Mouse (Mus musculus): ENCODE results near the gene Ripor2. TPM values are rescaled to one million over a fixed set of nuclear protein-coding genes. Genes with fewer than 3 reads are reported as not detected.

Gene Ripor2
- polyA plus RNA-seq, 1 experiment, result 41.4 TPM

DNA sequence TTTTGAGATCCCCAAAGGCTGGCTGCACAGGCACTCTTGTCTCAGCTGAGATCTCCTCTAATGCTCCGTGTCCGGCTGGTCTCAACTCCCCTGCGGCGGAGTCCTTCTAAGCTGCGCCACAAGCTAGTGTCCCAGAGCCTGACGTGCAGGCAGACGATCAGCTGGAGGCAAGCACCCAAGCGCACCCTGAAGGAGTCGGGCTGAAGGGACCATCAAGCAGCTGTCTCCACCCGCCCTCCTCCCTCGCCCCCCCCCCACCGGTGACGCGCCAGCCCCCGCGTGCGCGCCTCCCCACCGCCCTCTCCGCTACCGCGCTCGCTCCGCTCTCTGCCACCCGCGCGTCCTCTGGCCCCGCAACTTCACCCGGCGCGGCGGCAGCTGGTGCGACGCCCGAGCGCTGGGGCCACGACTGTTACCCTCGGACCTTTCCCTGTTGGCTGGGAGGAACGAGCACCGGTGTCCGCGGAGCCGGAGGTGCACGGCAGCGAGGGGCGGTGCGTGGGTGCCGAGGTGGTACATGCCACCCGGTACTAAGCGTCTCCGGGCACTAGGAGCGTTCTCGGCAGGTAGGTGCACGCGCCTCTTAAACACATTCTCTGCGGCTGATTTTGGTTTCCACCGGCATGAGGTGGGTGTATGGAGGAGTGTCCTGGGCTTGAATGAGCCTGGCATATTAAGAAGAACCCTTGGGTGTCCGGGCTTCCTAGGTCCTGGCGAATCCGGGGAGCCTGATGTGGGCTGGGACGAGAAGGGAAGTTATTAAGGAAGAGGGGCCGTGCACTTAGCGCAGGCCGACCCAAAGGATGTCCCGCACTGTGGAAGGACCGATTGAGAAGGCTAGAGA lies 56.6 kb downstream of the Ripor2 start:
- H3K4me1 ChIP-seq (ENCODE audit: control insufficient read depth, insufficient read depth, low read length), result peaks cover 19% of the 10 kb centered on the region
- H3K4me3 ChIP-seq (replicated peaks; ENCODE audit: control insufficient read depth, low read depth, low read length), result peak overlapping the region; percentile 71
- peak overlapping the region; percentile 91 for H3K27ac ChIP-seq (ENCODE audit: control insufficient read depth, insufficient read depth, low read depth, low read length, poor library complexity)
- under 1% methylated on average over 60 of the region's 66 CpGs for WGBS
- TF ChIP-seq POLR2A (IDR thresholded peaks at IDR 0.05; ENCODE audit: borderline replicate concordance, control insufficient read depth, low read depth, low read length) (peak; percentile 54; the same call in 1 of the 2 replicates), CTCF (IDR thresholded peaks at IDR 0.05; ENCODE audit: control insufficient read depth, insufficient read depth, low read length) (no peak)

DNA sequence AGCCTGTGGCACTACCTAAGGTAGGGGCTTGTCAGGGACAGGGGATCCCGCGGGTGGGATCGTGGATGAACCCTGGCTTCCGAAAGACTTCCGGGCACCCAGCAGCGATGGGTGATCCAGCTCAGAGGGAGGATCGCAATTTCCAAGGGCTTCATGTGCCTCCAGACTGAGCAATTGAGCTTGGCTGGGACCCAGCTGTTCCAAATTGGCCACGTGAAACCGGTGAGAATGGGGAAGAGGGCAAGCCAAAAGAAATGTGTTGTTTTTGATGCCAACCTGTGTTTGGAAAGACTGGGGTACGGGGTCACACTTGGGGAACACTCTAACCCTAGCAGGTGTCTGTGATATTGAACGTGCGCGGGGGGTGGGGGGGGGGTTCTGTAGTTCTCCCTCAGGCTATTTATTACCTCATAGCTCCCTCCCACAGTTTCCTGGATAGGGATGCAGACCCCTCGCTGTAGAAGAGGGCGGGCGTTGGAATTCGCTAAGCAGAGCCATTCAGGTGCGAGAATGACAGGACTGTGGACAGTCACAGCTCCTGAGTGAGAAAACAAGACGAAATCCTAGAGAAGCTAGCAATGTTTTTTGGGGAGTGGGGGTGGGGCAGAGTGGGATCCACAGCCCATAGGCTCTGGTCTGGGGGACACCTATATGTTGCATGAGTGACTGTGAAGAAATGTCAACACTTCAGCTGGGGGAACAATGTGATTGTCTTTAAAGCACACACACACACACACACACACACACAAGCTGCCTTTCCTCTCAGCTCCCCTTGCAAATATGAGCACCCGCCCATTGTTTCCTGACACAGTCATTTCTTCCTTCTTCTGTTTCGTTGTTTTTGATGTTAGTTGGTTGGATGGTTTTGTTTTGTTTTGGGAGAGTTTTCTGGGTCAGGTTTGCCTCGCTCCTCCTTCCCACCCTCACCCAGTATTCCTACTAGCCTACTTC lies 57.5 kb downstream of the Ripor2 start:
- peak overlapping the region; percentile 91 for H3K27ac ChIP-seq (ENCODE audit: control insufficient read depth, insufficient read depth, low read depth, low read length, poor library complexity)
- TF ChIP-seq CTCF (IDR thresholded peaks at IDR 0.05; ENCODE audit: control insufficient read depth, insufficient read depth, low read length), result no peak
- no peak for TF ChIP-seq POLR2A (IDR thresholded peaks at IDR 0.05; ENCODE audit: borderline replicate concordance, control insufficient read depth, low read depth, low read length)

DNA sequence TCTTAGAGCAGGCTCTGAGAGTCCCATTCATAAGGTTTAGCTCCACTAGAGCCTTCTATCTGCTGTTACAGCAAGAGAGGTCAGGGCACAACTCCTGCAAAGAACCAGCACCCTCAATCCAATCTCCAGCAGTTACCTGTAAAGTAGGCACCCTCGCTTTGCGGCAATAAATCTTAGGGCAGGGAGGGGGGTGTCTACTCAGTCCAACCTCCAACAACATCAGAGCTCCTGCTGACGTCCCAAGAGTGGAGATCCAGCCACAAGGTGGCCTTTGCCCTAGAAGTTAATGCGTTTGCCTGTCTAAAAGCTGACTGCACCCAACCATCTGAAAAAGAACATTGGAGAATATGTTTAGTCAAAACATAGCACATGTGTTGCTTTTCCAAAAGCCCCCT lies 58.2 kb downstream of the Ripor2 start:
- peak overlapping the region; percentile 0 for H3K4me3 ChIP-seq (replicated peaks; ENCODE audit: control insufficient read depth, low read depth, low read length)
- H3K4me1 ChIP-seq (ENCODE audit: control insufficient read depth, insufficient read depth, low read length), result peaks cover 16% of the 10 kb centered on the region
- TF ChIP-seq CTCF (IDR thresholded peaks at IDR 0.05; ENCODE audit: control insufficient read depth, insufficient read depth, low read length), result no peak
- no peak for TF ChIP-seq POLR2A (IDR thresholded peaks at IDR 0.05; ENCODE audit: borderline replicate concordance, control insufficient read depth, low read depth, low read length)
- peak overlapping the region; percentile 91 for H3K27ac ChIP-seq (ENCODE audit: control insufficient read depth, insufficient read depth, low read depth, low read length, poor library complexity)
- 16% methylated on average over 4 of the region's 4 CpGs for WGBS

More for the DNA sequence above, 57.5 kb downstream of the Ripor2 start:
- peaks cover 15% of the 10 kb centered on the region for H3K4me1 ChIP-seq (ENCODE audit: control insufficient read depth, insufficient read depth, low read length)
- WGBS, result 3% methylated on average over 22 of the region's 22 CpGs
- H3K4me3 ChIP-seq (replicated peaks; ENCODE audit: control insufficient read depth, low read depth, low read length), result peak overlapping the region; percentile 71

DNA sequence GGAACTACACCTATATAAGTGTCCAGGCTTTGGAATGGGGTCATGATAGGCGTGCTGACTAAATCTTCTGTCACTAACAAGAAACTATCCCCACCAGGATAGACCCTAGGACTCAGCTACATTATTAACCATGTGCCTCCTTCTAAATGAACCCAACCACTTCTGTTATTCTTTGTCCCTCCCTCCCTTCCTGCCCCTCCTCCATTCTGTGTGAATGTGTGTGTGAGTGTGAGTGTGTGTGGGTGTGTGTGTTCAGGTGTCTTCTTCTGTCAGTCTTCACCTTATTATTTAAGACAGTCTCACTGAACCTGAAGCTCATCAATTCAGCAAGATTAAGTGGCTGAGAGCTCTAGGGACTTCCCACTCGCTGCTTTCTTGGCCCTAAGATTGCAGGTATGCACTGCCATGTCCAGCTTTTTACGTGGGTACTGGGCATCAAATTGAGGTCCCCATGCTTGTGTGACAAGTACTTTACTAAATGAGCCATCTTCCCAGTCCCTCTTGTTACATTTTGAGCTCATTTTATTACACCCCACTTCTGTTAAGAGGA lies 58.9 kb downstream of the Ripor2 start:
- WGBS, result 35% methylated on average over 3 of the region's 3 CpGs
- peak overlapping the region; percentile 63 for H3K27ac ChIP-seq (ENCODE audit: control insufficient read depth, insufficient read depth, low read depth, low read length, poor library complexity)
- TF ChIP-seq CTCF (IDR thresholded peaks at IDR 0.05; ENCODE audit: control insufficient read depth, insufficient read depth, low read length), result no peak
- peaks cover 13% of the 10 kb centered on the region for H3K4me1 ChIP-seq (ENCODE audit: control insufficient read depth, insufficient read depth, low read length)
- no peak overlapping the region for H3K4me3 ChIP-seq (replicated peaks; ENCODE audit: control insufficient read depth, low read depth, low read length)

DNA sequence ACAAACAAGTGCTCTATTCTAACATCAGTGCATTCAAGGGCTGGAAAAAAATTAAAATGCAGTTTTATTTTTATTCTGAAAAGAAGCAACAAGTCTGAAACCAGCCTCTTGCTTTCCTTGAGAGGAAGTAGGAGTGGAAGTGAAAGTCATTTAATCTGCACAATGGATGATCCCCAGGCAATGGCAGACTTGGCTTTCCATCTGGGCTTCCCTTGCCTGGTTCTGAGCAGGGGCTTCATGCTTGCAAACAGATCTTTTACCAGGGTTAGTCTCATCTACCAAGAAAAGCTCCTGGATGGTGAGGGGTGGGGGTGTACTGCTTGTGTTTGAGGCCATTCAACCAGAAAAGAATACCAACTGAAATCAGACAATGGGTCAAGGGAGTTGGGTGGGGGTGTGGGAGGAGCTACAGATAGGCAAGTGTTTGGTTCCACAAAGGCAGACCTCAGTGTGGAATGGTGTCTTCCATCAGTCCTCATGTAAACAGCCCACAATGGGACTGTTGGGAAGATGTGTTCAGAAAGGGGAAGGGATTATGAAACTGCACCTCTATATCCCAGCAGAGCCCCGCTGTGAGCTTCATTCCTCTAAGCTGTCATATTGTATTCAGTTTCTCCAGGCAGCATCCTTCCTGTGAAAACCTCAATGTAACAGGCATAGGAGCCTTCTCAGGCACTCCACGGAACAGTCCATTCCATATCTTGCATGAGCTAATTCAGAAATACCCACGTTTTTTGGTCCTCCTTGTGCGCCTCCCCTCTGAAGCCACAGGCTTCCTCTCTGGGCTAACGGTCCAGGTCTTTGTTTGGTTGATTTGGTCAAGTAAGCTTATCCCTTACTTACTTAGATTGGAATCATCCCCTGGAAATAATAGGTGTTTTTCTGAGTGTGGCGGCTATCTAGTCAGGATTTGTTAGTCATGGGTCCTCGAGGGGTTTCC lies 59.8 kb downstream of the Ripor2 start:
- 5% methylated on average over 7 of the region's 7 CpGs for WGBS
- TF ChIP-seq POLR2A (IDR thresholded peaks at IDR 0.05; ENCODE audit: borderline replicate concordance, control insufficient read depth, low read depth, low read length), result no peak
- TF ChIP-seq CTCF (IDR thresholded peaks at IDR 0.05; ENCODE audit: control insufficient read depth, insufficient read depth, low read length), result no peak
- H3K4me1 ChIP-seq (ENCODE audit: control insufficient read depth, insufficient read depth, low read length), result peaks cover 8% of the 10 kb centered on the region
- no peak overlapping the region; the same call in 1 of the 2 replicates for H3K27ac ChIP-seq (ENCODE audit: control insufficient read depth, insufficient read depth, low read depth, low read length, poor library complexity)
- H3K4me3 ChIP-seq (replicated peaks; ENCODE audit: control insufficient read depth, low read depth, low read length), result no peak overlapping the region

DNA sequence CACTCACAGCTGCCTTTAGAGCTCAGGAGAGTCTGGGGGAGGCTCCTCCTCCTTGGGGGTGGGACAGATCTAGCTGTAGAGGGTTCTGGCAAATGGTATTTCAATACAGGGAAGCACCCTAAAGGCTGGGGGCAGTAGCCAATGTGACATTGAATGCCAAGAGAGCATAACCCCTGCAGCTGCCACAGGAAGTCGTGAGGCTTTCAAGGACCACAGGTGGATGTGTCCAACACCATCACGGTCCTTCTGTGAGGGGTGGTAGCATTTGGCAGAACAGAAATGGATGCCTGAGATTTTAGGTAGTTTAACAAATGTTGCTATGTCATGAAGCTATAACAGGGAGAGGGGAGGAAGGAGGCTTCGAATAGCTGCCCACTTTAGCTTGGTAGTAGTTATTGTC lies 63.2 kb downstream of the Ripor2 start:
- peaks cover 4% of the 10 kb centered on the region; the same call in 1 of the 2 replicates for H3K4me1 ChIP-seq (ENCODE audit: control insufficient read depth, insufficient read depth, low read length)
- WGBS, result 44% methylated on average over 3 of the region's 3 CpGs
- TF ChIP-seq POLR2A (IDR thresholded peaks at IDR 0.05; ENCODE audit: borderline replicate concordance, control insufficient read depth, low read depth, low read length) (no peak), CTCF (IDR thresholded peaks at IDR 0.05; ENCODE audit: control insufficient read depth, insufficient read depth, low read length) (no peak)

DNA sequence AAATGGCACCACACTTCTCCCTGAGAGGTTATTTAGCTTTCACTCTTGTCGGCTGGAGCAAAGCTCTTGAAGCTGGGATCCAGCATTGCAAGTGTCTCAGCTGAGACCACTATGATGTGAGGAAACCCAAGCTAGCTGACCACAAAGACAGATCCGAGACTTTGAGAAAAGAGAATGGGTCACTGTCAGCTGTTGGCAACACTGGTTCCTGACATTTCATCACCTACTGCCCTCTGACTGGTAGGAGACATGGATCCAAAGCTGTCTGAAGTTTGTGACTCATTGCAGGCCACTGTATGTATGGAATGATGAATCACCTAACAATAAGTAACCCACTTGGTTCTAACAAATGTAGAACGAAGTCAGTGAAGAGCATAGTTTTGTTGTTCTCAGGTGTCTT lies 64.3 kb downstream of the Ripor2 start:
- Histone ChIP-seq H3K4me1 (ENCODE audit: control insufficient read depth, insufficient read depth, low read length) (peaks cover 2% of the 10 kb centered on the region; the same call in 1 of the 2 replicates), H3K4me3 (replicated peaks; ENCODE audit: control insufficient read depth, low read depth, low read length) (no peak overlapping the region), H3K27ac (ENCODE audit: control insufficient read depth, insufficient read depth, low read depth, low read length, poor library complexity) (no peak overlapping the region)
- 38% methylated on average over 3 of the region's 3 CpGs for WGBS
- no peak for TF ChIP-seq POLR2A (IDR thresholded peaks at IDR 0.05; ENCODE audit: borderline replicate concordance, control insufficient read depth, low read depth, low read length)
- TF ChIP-seq CTCF (IDR thresholded peaks at IDR 0.05; ENCODE audit: control insufficient read depth, insufficient read depth, low read length), result no peak

More for the DNA sequence above, 63.2 kb downstream of the Ripor2 start:
- no peak overlapping the region for H3K27ac ChIP-seq (ENCODE audit: control insufficient read depth, insufficient read depth, low read depth, low read length, poor library complexity)
- no peak overlapping the region for H3K4me3 ChIP-seq (replicated peaks; ENCODE audit: control insufficient read depth, low read depth, low read length)

All from bone marrow, adult 2 months (tissue).